Mouse (Mus musculus) layer of hippocampus, postnatal 10 days (tissue): ENCODE results near the gene Mab21l3. TPM values are rescaled to one million over a fixed set of nuclear protein-coding genes. Genes with fewer than 3 reads are reported as not detected.

Experiments used
- DNase-seq, 2 experiments: peaks; one replicate each; pipeline ENCODE4 v3.0.0; 2021; ENCODE audit warnings: low spot score in 2 of 2
- long read RNA-seq: library from polyadenylated mRNA; stranded (forward); transcript quantifications from one replicate; pipeline ENCODE4 v2.0.0, GENCODE M21; 2023
- total RNA-seq, 2 experiments: library from RNA; stranded (reverse); gene quantifications; 2 replicates each; pipeline ENCODE4 v1.2.3; 2021

The Mab21l3 gene
- under 1 TPM; 0.18 to 0.30 TPM for total RNA-seq
- long read RNA-seq: 0 reads

- no peak for DNase-seq
These were observed at the start of gene Mab21l3 for GRCm38 (mm10) chr3:101848816-101849215. Mab21l3 (minus strand) TSS chr3:101848959.

- DNase-seq: no peak
These were observed 48.7 kb upstream of the Mab21l3 start for GRCm38 (mm10) chr3:101897377-101897974.

DNA sequence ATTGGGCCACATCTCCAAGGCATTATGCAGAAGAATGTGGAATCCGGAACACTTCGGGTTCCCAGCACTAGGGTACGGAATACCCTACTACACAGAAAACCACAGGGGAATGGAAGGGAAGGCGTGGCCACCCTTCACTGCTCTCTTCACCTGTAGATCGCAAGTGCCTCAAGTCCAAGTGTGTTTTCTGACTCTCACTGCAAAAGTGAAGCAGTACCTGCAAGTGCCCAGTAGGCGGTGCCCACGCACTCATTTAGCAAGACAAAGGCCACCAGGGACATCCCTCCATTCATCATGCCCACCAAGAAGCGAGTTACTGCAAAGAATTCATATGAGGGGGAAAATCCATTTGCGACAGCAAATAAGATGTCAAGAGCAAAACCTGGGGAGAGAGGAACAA lies 48.1 kb upstream of the Mab21l3 start:
- peak; percentile 73 to 81 for DNase-seq

- DNase-seq: no peak
These were observed 46.7 kb upstream of the Mab21l3 start for GRCm38 (mm10) chr3:101895376-101895910.

DNA sequence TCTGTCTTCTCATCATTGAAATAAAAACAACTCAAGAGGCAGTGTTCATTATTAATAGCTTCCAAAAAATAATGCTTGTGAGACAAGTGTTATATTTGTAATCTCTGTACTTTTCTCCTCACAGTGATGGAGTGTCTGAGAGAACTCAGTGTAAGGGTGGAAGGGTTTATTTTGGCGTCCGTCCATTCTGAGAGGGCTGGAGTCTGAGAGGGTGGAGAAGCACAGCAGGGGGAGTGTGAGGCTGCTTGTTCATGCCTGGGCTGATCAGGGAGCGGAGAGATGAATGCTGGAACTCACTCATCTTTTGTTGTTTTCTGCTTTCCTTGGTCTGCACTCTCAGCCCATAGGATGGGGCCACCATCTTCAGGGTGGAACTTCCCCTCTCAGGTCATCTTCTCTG lies 36.8 kb upstream of the Mab21l3 start:
- DNase-seq: no peak

GRCm38 (mm10) chr3:101885041-101885440 lies 36.3 kb upstream of the Mab21l3 start:
- DNase-seq: no peak

DNA sequence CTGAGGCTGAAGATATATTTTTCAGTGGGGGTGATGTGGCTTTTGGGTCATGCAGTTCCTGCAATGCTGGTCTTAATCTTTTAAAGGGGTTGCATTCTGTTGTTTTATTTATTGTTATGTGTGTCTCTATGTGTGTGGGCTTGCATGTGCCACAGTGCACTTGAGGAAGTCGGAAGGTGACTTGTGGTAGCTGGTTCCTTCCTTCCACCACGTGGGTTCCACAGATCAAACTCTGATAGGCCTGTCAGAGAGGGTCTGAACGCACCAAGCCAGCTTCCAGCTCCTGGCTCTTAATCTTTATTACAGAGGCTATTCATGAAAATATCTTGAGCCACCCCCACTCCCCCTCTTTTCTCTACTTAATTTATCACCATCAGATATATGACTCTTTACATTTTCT lies 35.1 kb upstream of the Mab21l3 start:
- DNase-seq: no peak

GRCm38 (mm10) chr3:101881721-101882120 lies 33.0 kb upstream of the Mab21l3 start:
- no peak for DNase-seq

DNA sequence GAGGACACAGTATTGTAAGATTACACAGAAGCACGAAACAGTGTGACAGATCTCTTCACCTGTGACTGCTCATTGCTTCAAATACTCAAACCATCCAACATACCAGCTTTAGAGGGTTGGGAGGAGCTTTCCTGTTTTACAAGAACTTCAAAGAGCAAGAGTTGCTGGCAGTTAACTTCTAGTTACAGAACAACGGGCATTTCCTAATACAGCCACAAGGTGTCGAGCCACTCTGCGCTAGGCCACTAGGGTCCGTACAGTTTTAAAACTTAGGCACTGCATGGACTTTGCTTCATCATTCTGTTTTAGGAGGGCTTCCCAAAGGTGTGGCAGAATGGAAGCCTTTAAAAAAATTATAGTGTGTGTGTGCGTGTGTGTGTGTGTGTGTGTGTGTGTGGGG lies 32.1 kb upstream of the Mab21l3 start:
- no peak for DNase-seq

DNA sequence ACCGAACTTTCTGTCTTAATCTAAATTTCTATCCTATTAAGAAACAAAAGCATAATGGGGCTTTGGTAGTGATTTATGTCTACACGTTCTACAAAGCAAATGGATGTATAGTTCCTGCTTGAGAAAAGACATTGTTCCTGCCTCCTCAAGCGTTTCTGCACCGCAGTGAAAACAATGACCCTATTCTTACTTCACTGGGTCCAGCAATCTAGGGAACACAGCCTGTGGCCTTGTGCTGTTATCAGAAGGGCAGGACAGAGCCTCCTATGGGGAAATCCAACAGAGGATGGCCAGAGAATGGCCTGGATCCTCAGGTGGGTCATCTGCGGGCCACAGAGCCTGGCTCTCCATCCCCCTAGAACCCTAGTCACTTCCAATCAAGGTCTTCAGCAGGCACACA lies 29.4 kb upstream of the Mab21l3 start:
- DNase-seq: no peak

DNA sequence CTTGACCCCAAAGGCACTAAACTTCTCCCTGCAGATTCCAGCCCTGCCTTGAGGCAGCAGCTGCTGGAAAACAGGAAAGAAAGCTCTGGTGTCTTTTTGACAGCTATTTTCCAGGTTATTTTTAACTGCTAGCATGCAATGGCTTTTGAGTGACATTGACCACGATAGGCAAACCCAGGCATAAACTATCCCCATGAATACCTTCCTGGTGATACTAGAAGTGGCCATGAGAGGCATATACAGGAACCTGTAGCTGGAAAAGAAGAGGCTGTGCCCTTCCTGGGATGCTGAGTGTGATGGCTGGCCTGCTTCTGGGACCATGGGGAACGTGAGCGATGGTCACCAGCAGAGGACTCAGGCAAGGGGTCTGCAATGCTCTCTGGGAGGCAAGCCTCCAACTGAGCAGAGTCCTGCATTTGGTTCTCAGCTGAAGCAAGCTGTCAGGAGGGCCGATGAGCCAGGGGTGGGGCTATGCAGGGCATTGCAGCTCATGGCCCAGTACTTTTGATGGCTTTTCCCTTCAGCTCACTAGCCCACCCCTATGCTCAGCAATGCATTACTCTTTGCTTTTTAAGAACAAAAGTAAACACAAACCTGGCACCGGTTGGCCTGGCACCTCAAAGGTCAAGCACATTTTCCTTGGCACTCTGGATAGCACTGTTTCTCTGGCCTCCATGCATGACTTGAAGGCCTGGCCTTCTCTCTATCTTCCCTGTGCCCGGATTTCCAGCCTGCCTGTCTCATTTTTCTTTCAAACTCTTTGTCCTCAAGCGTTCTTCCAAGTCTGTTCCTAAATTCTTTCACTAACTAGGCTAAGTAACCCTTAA lies 27.9 kb upstream of the Mab21l3 start:
- DNase-seq: no peak

DNA sequence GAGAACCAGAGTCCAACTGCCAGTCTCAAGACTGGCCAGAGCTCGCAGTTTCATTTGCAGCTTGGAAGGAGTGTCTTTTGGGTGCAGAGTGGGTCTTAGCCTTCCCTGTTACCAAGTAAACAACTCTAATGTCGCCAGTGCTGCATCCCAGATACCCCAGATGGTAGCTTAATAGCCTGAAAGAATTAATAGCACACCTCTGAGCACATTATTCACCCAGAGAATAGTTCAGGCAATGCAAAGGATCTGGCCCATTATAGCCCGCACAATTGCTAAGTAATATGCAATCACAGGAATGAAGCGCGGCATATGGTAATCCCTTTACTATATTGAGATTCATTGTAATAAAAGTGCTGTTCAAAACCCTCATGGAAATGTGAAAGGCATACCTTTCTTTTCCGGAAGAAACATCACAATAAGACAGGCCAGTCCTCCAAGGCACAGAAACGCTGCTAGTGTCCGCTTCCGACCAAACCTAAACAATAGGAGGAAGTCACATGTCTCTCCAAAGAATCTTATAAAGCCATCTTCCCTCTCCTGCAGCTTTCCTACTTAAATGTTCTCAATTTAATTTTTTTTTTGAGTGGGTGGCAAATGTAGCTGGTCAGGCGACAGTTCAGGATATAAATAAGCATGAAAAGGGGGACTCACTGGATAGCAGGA lies 26.6 kb upstream of the Mab21l3 start:
- DNase-seq: no peak

GRCm38 (mm10) chr3:101873061-101873675 lies 24.4 kb upstream of the Mab21l3 start:
- no peak for DNase-seq

GRCm38 (mm10) chr3:101871951-101872350 lies 23.2 kb upstream of the Mab21l3 start:
- DNase-seq: no peak

DNA sequence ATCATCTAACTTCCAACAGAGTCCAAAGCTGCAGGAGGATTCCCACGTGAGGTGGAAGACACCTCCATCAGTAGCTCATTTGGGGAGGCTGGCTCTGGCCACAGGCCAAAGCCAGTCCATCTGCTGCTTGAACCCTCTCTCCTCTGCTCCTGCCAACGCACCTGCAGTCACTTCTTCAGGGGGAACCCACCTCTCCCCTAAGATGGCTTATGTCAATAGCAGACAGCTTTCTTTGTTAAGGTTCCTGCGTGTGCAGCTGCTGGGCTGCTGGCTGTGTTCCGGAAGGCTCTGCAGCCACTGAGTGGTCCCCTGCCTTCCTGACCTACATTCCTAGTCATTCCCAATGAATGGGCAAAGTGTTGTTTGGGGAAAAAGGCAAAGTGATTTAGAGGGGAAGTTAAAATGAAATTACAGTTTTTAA lies 18.3 kb upstream of the Mab21l3 start:
- no peak for DNase-seq

- DNase-seq: no peak
These were observed 13.1 kb upstream of the Mab21l3 start for GRCm38 (mm10) chr3:101861856-101862255.

DNA sequence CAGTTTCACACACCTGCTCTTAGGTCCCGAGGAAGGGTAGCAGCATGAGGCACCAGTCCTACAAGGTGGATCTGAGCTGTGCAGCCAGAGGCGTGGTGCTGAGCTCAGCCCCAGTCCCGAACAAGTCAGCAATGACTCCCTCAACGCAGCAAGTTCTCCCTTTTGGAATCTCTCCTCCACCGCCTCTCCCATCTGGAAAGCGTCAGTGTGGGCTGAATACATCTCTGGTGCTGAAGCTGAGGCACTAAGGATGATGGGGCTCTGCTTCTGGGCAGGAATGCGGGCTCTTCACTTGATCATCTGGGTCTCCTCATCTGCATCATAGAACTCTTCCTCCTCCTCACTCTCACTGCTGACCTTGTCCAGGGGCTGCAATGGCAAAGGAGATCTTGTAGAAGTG lies 11.4 kb upstream of the Mab21l3 start:
- no peak for DNase-seq

GRCm38 (mm10) chr3:101859740-101860139 lies 11.0 kb upstream of the Mab21l3 start:
- DNase-seq: no peak

GRCm38 (mm10) chr3:101854075-101854474 lies 5.3 kb upstream of the Mab21l3 start:
- no peak for DNase-seq

- DNase-seq: no peak
These were observed 2.6 kb upstream of the Mab21l3 start for GRCm38 (mm10) chr3:101851363-101851762.

DNA sequence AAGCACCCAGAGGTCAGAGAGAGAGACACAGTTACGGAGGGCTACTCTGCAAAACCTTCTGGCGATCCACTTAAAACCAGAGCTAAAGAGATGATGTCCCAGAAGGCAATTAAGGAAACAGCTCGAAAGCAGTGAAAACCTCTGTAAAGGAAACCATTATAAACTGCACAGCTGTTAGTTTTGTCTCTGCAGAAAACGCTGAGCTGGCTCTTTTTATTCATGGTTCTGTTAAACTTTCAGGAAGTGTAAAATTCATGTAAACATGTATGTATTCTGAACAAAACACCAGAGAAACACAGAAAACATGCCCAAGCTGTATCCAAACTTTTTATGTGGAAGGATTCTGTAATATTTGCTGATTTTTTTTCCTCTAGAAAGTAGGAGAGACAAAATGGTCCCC lies 2.7 kb downstream of the Mab21l3 start:
- DNase-seq: no peak
